Mouse (Mus musculus) MEL (cell line): ENCODE results near the gene Ccdc137.

Experiments used
- CTCF ChIP-seq, 3 experiments: IDR thresholded peaks in 2 of 3; conservative IDR thresholded peaks in 1 of 3; 2 replicates each; pipeline ENCODE4 v1.5.1; 2011 to 2012; ENCODE audit warnings: low read length in 3 of 3, low read depth in 2 of 3, mild to moderate bottlenecking in 2 of 3, improper control_type of control experiment in 1 of 3, inconsistent platforms in 1 of 3, mixed read lengths in 1 of 3, moderate library complexity in 1 of 3; ENCODE audit not compliant: control insufficient read depth in 1 of 3, insufficient read depth in 1 of 3, poor library complexity in 1 of 3, severe bottlenecking in 1 of 3
- GABPA ChIP-seq: IDR thresholded peaks from 2 replicates; pipeline ENCODE4 v1.6.1; 2012; ENCODE audit warnings: low read depth, mild to moderate bottlenecking, inconsistent platforms, low read length, improper control_type of control experiment, moderate library complexity
- MAFK ChIP-seq: IDR thresholded peaks from 2 replicates; pipeline ENCODE4 v1.6.1; 2011; ENCODE audit warnings: low read depth, mild to moderate bottlenecking, low read length, improper control_type of control experiment, borderline replicate concordance
- MAZ ChIP-seq: IDR thresholded peaks from 2 replicates; pipeline ENCODE4 v1.6.1; 2012; ENCODE audit warnings: low read depth, mild to moderate bottlenecking, inconsistent platforms, low read length, improper control_type of control experiment
- MXI1 ChIP-seq: IDR thresholded peaks from 2 replicates; pipeline ENCODE4 v1.6.1; 2011; ENCODE audit warnings: mild to moderate bottlenecking, low read depth, low read length, improper control_type of control experiment
- POLR2A ChIP-seq, 2 experiments: IDR thresholded peaks; 2 replicates each; pipeline ENCODE4 v1.6.1; 2011 to 2012; ENCODE audit warnings: low read length in 2 of 2, mild to moderate bottlenecking in 2 of 2, control low read depth in 1 of 2, improper control_type of control experiment in 1 of 2, low read depth in 1 of 2, moderate library complexity in 1 of 2; ENCODE audit not compliant: control insufficient read depth in 1 of 2, insufficient read depth in 1 of 2, poor library complexity in 1 of 2
- POLR2AphosphoS2 ChIP-seq: IDR thresholded peaks from 2 replicates; pipeline ENCODE4 v1.6.1; 2011; ENCODE audit warnings: low read length, improper control_type of control experiment
- USF1 ChIP-seq: IDR thresholded peaks from 2 replicates; pipeline ENCODE4 v1.6.1; 2014; ENCODE audit warnings: low read depth, mild to moderate bottlenecking, inconsistent platforms, low read length, improper control_type of control experiment, moderate library complexity
- ZC3H11A ChIP-seq: IDR thresholded peaks from 2 replicates; pipeline ENCODE4 v1.6.1; 2012; ENCODE audit warnings: low read depth, mild to moderate bottlenecking, inconsistent platforms, low read length, improper control_type of control experiment

DNA sequence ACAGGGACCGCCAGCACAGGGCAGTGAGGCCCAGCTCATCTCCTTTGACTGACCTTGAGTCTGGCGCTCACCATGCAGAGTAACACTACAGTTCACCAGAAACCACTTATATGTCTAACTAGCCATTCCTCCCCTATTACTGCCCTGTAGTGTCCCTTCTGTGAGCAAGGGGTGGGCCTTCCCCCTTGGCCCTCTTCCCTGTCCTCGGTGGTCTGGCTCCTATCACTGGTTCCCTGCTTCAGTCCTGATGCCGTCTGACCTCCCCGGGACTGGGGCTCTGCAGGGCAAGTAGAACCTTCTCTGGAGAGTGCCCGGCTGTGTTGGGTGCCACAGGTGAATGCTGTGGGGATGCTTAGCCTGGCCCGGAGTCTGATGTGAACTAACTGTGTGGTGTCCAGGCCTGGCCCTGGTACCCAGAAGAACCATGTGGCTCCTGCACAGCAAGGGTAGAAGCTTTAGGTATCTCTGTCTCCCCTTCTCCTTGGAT lies 25.6 kb downstream of the Ccdc137 start:
- no peak for TF ChIP-seq CTCF (IDR thresholded peaks at IDR 0.05 in 2 of 3, conservative IDR thresholded peaks at IDR 0.05 in 1 of 3; ENCODE audit: control insufficient read depth in 1 of 3, insufficient read depth in 1 of 3, low read depth in 2 of 3, low read length in 3 of 3, poor library complexity in 1 of 3, severe bottlenecking in 1 of 3)
- no peak for TF ChIP-seq POLR2AphosphoS2
- TF ChIP-seq MXI1 = no peak
- no peak for TF ChIP-seq POLR2A (IDR thresholded peaks at IDR 0.05; ENCODE audit: control insufficient read depth in 1 of 2, insufficient read depth in 1 of 2, low read depth in 1 of 2, low read length in 2 of 2, poor library complexity in 1 of 2)
- no peak for TF ChIP-seq USF1
- no peak for TF ChIP-seq MAZ
- no peak for TF ChIP-seq ZC3H11A
- no peak for TF ChIP-seq MAFK
- no peak for TF ChIP-seq GABPA
